Mouse (Mus musculus) cerebellum, adult 2 months (tissue): Measurements from ENCODE around the gene Nlgn1.
"Not testable (repeated sequence)": the region's sequence is repeated elsewhere in the genome, so short reads cannot be mapped to it uniquely, and the experiment has no call there.

ENCODE experiments used
- CTCF ChIP-seq: fragments of 200-500 bp; IDR thresholded peaks from 2 replicates; pipeline ENCODE4 v1.5.1; 2011; ENCODE audit warnings: low read depth, mild to moderate bottlenecking, control low read depth, low read length, moderate library complexity, borderline replicate concordance; ENCODE audit not compliant: insufficient read depth
- POLR2A ChIP-seq: fragments of 200-500 bp; IDR thresholded peaks from 2 replicates; pipeline ENCODE4 v1.6.1; 2011; ENCODE audit warnings: low read length, control low read depth, borderline replicate concordance; ENCODE audit not compliant: insufficient read depth

DNA sequence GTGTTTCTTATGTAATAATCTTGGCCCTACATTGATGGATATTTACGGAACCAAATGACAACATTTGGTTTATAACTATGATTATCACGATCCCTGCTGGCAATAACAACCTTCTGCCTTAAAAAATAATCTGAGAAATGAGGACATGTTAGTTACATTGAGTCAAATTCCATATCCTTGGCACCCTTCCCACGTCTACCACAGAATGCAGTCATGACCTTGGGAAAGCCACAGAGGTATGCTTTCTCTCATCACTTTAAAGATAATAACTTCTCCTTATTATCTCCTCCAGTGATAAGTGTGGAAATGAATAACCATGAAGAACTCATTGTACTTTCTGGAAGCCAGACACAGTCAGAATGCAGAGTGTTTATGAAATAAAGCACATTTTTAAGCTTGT, 808.0 kb downstream of the Nlgn1 start:
- not testable (repeated sequence) for TF ChIP-seq CTCF, POLR2A
